Mouse (Mus musculus): Measurements from ENCODE around the gene Pard3b. TPM values are rescaled to one million over a fixed set of nuclear protein-coding genes. Genes with fewer than 3 reads are reported as not detected.

The Pard3b gene
- polyA plus RNA-seq, 1 experiment from 2014 or later: 6.8 TPM

GRCm38 (mm10) chr1:62664960-62665645 is 1026.5 kb downstream of the Pard3b start:
- ATAC-seq (replicated peaks; ENCODE audit: low FRiP score) (peak; percentile 58), DNase-seq (ENCODE audit: low spot score) (no peak)
- 38% methylated on average over 8 of the region's 8 CpGs for WGBS
- Histone ChIP-seq H3K27me3 (replicated peaks; ENCODE audit: control insufficient read depth, insufficient read depth, low read length) (no peaks in the 10 kb centered on the region), H3K36me3 (ENCODE audit: control insufficient read depth, insufficient read depth, low read length) (no peaks in the 10 kb centered on the region), H3K27ac (ENCODE audit: low read depth, low read length) (peak overlapping the region; percentile 26; the same call in 1 of the 2 replicates), H3K4me2 (no peak overlapping the region), H3K9ac (ENCODE audit: low read depth, low read length) (no peak overlapping the region), H3K9me3 (ENCODE audit: control insufficient read depth, low read length) (no peaks in the 10 kb centered on the region), H3K4me3 (ENCODE audit: low read depth, low read length) (no peak overlapping the region), H3K4me1 (replicated peaks; ENCODE audit: control insufficient read depth, insufficient read depth, low read length) (no peaks in the 10 kb centered on the region)

DNA sequence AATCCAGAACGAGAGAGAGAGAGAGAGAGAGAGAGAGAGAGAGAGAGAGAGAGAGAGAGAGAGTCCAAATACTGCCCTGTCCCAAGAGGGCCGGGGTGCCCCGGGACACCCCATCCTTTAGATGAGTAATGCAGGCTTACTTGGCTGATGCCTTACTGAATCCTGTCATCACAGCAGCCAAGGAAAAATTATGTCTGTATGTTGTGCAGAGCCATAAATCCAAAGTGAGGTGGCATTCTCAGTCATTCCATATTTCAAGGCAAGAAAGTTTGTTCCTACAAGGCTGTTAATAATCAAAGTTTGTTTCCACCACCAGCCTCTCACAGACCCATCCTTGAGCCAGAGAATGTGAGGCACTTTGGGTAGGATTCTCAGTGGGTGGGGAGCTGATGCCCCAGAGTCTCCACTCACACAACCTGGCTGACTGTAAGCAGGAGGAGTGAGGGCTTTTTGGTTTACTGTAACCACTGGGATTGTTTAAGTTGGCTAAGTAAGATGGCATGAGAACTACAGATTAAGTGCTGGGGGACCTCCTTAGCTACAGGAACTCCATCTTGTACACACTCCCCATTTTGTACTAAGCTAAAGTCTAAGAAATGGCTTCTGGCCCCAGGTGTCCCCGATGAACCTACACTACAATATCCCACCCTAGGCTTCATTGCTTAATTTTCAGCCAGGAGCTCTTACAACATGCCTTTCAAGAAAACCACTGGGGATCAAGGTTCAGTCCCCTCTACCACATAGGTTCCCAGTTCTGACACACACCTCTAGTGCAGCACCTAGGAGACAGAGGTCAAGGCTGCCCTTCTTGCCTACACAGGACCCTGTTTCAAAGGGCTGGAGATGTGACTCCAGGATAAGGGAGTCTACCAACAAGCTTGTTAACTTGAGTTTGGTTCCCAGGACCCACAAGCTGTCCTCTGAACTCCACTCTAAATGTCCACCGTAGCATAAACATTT is 1027.4 kb downstream of the Pard3b start:
- no peak for ATAC-seq (replicated peaks; ENCODE audit: low FRiP score)
- no peaks in the 10 kb centered on the region for H3K4me1 ChIP-seq (replicated peaks; ENCODE audit: control insufficient read depth, insufficient read depth, low read length)
- no peaks in the 10 kb centered on the region for H3K27me3 ChIP-seq (replicated peaks; ENCODE audit: control insufficient read depth, insufficient read depth, low read length)
- no peak for DNase-seq (ENCODE audit: low spot score)
- H3K27ac ChIP-seq (ENCODE audit: low read depth, low read length): peak overlapping the region; percentile 26; the same call in 1 of the 2 replicates
- H3K4me2 ChIP-seq: no peak overlapping the region
- 75% methylated on average over 5 of the region's 5 CpGs for WGBS
- no peak overlapping the region for H3K9ac ChIP-seq (ENCODE audit: low read depth, low read length)
- H3K9me3 ChIP-seq (ENCODE audit: control insufficient read depth, low read length): no peaks in the 10 kb centered on the region
- no peaks in the 10 kb centered on the region for H3K36me3 ChIP-seq (ENCODE audit: control insufficient read depth, insufficient read depth, low read length)
- no peak overlapping the region for H3K4me3 ChIP-seq (ENCODE audit: low read depth, low read length)

DNA sequence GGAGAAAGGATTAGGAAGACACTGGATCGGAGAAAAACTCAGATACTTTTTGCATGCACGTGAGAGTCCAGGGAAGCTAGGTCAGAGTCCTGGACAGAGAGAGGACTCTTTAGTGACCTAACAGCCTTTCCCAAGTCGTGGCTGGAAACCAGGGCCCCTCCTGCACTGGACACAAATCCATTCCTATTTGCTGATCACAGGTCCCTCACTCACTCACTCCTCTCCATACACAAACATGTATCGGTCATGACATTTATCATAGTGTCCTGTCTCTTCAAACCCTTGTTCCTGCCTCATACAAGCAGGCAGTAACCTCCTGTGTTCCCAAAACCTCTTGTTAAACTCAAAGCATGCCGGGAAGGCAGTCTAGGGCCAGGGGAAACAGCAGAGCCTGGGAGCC is 1028.2 kb downstream of the Pard3b start:
- no peak overlapping the region for H3K4me3 ChIP-seq (ENCODE audit: low read depth, low read length)
- no peaks in the 10 kb centered on the region for H3K4me1 ChIP-seq (replicated peaks; ENCODE audit: control insufficient read depth, insufficient read depth, low read length)
- no peaks in the 10 kb centered on the region for H3K27me3 ChIP-seq (replicated peaks; ENCODE audit: control insufficient read depth, insufficient read depth, low read length)
- 68% methylated on average over 5 of the region's 5 CpGs for WGBS
- DNase-seq (ENCODE audit: low spot score) (no peak), ATAC-seq (replicated peaks; ENCODE audit: low FRiP score) (no peak)
- no peak overlapping the region for H3K27ac ChIP-seq (ENCODE audit: low read depth, low read length)
- no peak overlapping the region for H3K4me2 ChIP-seq
- no peaks in the 10 kb centered on the region for H3K36me3 ChIP-seq (ENCODE audit: control insufficient read depth, insufficient read depth, low read length)
- H3K9ac ChIP-seq (ENCODE audit: low read depth, low read length): no peak overlapping the region
- H3K9me3 ChIP-seq (ENCODE audit: control insufficient read depth, low read length): no peaks in the 10 kb centered on the region

DNA sequence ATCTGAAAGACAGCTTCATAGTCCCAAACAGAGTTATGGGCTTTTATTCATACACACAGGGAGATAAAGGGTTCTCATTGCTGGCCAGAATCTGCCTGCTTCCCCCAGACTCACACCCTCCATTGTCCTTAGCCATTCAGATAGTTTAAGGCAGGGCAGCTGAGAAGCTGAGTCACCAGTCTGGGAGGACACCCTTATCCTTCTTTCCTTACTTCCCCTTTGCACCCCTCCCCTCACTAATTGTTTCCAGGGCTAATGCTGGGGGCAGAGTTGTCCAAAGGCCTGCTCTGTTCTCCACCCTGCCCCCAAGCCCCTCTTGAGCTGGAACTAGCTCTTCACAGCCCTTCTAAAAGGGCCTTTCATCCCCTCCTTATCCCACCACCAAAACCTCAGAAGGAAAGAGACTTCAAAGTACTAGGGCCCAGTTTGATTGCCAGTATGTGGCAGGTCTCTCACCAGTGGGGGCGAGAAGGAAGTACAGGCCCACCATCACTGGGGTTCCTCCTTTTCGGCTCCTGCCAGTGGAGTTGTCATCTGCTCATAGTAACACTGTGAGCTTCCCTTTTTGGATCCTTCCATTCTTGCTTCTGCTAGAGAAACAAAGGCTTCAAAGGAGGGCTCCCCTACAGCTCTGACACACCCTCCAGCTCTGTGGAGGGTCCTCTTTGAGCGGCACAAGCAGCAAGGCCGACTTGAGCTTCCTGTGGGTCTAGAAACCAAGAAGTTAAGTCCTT is 1040.2 kb downstream of the Pard3b start:
- Histone ChIP-seq H3K4me3 (ENCODE audit: low read depth, low read length) (no peak overlapping the region), H3K4me1 (replicated peaks; ENCODE audit: control insufficient read depth, insufficient read depth, low read length) (no peaks in the 10 kb centered on the region), H3K36me3 (ENCODE audit: control insufficient read depth, insufficient read depth, low read length) (no peaks in the 10 kb centered on the region), H3K9ac (ENCODE audit: low read depth, low read length) (no peak overlapping the region), H3K4me2 (no peak overlapping the region), H3K27ac (ENCODE audit: low read depth, low read length) (no peak overlapping the region; the same call in 1 of the 2 replicates), H3K9me3 (ENCODE audit: control insufficient read depth, low read length) (no peaks in the 10 kb centered on the region), H3K27me3 (replicated peaks; ENCODE audit: control insufficient read depth, insufficient read depth, low read length) (no peaks in the 10 kb centered on the region)
- no peak for ATAC-seq (replicated peaks; ENCODE audit: low FRiP score)
- 33% methylated on average over 4 of the region's 4 CpGs for WGBS
- no peak for DNase-seq (ENCODE audit: low spot score)

DNA sequence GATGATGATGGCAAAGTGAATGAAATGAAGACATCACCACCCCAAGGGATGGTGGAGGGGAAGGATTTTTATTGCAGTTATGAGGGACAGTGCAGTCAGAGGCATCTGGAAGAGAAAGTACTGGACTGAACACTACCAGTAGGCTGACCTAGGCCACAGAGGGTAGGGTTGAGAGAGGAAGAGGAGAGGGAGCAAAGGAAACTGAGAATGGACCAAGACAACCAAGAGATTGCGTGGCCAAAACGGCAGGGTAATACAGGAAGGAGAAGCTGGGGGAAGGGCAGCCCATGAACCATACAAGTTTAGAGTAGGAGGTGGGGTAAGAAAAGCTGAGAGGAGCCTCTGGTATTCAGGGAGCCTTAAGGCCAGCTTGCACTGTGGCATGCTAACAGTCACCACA is 1040.8 kb downstream of the Pard3b start:
- WGBS: 51% methylated on average over 2 of the region's 2 CpGs
- Histone ChIP-seq H3K4me2 (no peak overlapping the region), H3K27ac (ENCODE audit: low read depth, low read length) (no peak overlapping the region), H3K36me3 (ENCODE audit: control insufficient read depth, insufficient read depth, low read length) (no peaks in the 10 kb centered on the region), H3K27me3 (replicated peaks; ENCODE audit: control insufficient read depth, insufficient read depth, low read length) (no peaks in the 10 kb centered on the region), H3K9me3 (ENCODE audit: control insufficient read depth, low read length) (no peaks in the 10 kb centered on the region), H3K4me3 (ENCODE audit: low read depth, low read length) (no peak overlapping the region), H3K4me1 (replicated peaks; ENCODE audit: control insufficient read depth, insufficient read depth, low read length) (no peaks in the 10 kb centered on the region), H3K9ac (ENCODE audit: low read depth, low read length) (no peak overlapping the region)
- ATAC-seq (replicated peaks; ENCODE audit: low FRiP score) (no peak), DNase-seq (ENCODE audit: low spot score) (no peak)

GRCm38 (mm10) chr1:62682456-62683385 is 1044.1 kb downstream of the Pard3b start:
- no peak overlapping the region for H3K4me3 ChIP-seq (ENCODE audit: low read depth, low read length)
- H3K4me2 ChIP-seq: no peak overlapping the region
- H3K27ac ChIP-seq (ENCODE audit: low read depth, low read length): no peak overlapping the region
- no peaks in the 10 kb centered on the region for H3K4me1 ChIP-seq (replicated peaks; ENCODE audit: control insufficient read depth, insufficient read depth, low read length)
- no peaks in the 10 kb centered on the region for H3K27me3 ChIP-seq (replicated peaks; ENCODE audit: control insufficient read depth, insufficient read depth, low read length)
- no peaks in the 10 kb centered on the region for H3K36me3 ChIP-seq (ENCODE audit: control insufficient read depth, insufficient read depth, low read length)
- 70% methylated on average over 21 of the region's 21 CpGs for whole genome bisulfite sequencing
- ATAC-seq (replicated peaks; ENCODE audit: low FRiP score) (no peak), DNase-seq (ENCODE audit: low spot score) (no peak)
- H3K9me3 ChIP-seq (ENCODE audit: control insufficient read depth, low read length): no peaks in the 10 kb centered on the region
- no peak overlapping the region for H3K9ac ChIP-seq (ENCODE audit: low read depth, low read length)

DNA sequence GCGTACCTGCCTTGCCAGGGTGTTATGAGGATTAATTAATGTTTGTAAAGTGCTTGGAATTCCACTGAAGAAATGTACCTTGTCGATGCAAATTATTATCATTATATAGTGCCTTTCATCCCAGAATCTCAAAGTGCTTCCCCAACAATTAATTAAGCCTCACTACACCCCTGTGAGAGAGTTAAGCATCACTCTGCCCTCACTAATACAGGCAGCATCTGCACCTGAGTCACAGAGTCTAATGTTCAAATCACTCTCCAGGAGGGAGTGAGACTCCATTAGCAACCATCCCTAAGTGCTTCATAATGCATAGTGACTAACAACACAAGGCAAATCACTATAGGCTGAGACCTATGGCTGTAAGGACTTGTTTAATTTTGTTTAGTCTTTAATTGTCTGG is 1044.9 kb downstream of the Pard3b start:
- Histone ChIP-seq H3K4me3 (ENCODE audit: low read depth, low read length) (no peak overlapping the region), H3K4me2 (no peak overlapping the region), H3K36me3 (ENCODE audit: control insufficient read depth, insufficient read depth, low read length) (no peaks in the 10 kb centered on the region), H3K27me3 (replicated peaks; ENCODE audit: control insufficient read depth, insufficient read depth, low read length) (no peaks in the 10 kb centered on the region), H3K9ac (ENCODE audit: low read depth, low read length) (no peak overlapping the region), H3K27ac (ENCODE audit: low read depth, low read length) (no peak overlapping the region), H3K9me3 (ENCODE audit: control insufficient read depth, low read length) (no peaks in the 10 kb centered on the region), H3K4me1 (replicated peaks; ENCODE audit: control insufficient read depth, insufficient read depth, low read length) (no peaks in the 10 kb centered on the region)
- DNase-seq (ENCODE audit: low spot score) (no peak), ATAC-seq (replicated peaks; ENCODE audit: low FRiP score) (no peak)
- WGBS: 76% methylated on average over 2 of the region's 2 CpGs

- Histone ChIP-seq H3K4me1 (replicated peaks; ENCODE audit: control insufficient read depth, insufficient read depth, low read length) (no peaks in the 10 kb centered on the region), H3K36me3 (ENCODE audit: control insufficient read depth, insufficient read depth, low read length) (no peaks in the 10 kb centered on the region), H3K27ac (ENCODE audit: low read depth, low read length) (no peak overlapping the region), H3K9ac (ENCODE audit: low read depth, low read length) (no peak overlapping the region), H3K4me2 (no peak overlapping the region), H3K27me3 (replicated peaks; ENCODE audit: control insufficient read depth, insufficient read depth, low read length) (no peaks in the 10 kb centered on the region), H3K9me3 (ENCODE audit: control insufficient read depth, low read length) (no peaks in the 10 kb centered on the region), H3K4me3 (ENCODE audit: low read depth, low read length) (no peak overlapping the region)
- WGBS: 83% methylated on average over 8 of the region's 8 CpGs
- ATAC-seq (replicated peaks; ENCODE audit: low FRiP score): no peak
- DNase-seq (ENCODE audit: low spot score): no peak
These were observed 1048.9 kb downstream of the Pard3b start for GRCm38 (mm10) chr1:62687511-62687910.
